Mouse (Mus musculus): ENCODE results near the gene Mettl23. TPM values are rescaled to one million over a fixed set of nuclear protein-coding genes. Genes with fewer than 3 reads are reported as not detected.
"Not testable (repeated sequence)": the region's sequence is repeated elsewhere in the genome, so short reads cannot be mapped to it uniquely, and the experiment has no call there.

Mettl23 gene
- polyA plus RNA-seq, 1 experiment from 2014 or later: 37.1 TPM

GRCm38 (mm10) chr11:116847187-116848085 is 4.4 kb downstream of the Mettl23 start:
- Histone ChIP-seq H3K9ac (ENCODE audit: low read depth, low read length) (no peak overlapping the region), H3K27me3 (replicated peaks; ENCODE audit: control insufficient read depth, insufficient read depth, low read length) (no peaks in the 10 kb centered on the region), H3K4me3 (ENCODE audit: low read depth, low read length) (no peak overlapping the region), H3K27ac (ENCODE audit: low read depth, low read length) (no peak overlapping the region), H3K36me3 (ENCODE audit: control insufficient read depth, insufficient read depth) (peaks cover 29% of the 10 kb centered on the region; the same call in 1 of the 2 replicates), H3K9me3 (ENCODE audit: control insufficient read depth) (no peaks in the 10 kb centered on the region), H3K4me1 (replicated peaks; ENCODE audit: control insufficient read depth, insufficient read depth, low read length) (no peaks in the 10 kb centered on the region), H3K4me2 (replicated peaks; ENCODE audit: low read depth) (no peak overlapping the region)
- no peak for TF ChIP-seq CTCF (IDR thresholded peaks at IDR 0.05; ENCODE audit: low read depth)
- WGBS: over 99% methylated on average over 3 of the region's 3 CpGs
- ATAC-seq: no peak

GRCm38 (mm10) chr11:116848086-116848876 is 5.2 kb downstream of the Mettl23 start:
- 61% methylated on average over 5 of the region's 5 CpGs for WGBS

GRCm38 (mm10) chr11:116848877-116849178 is 5.8 kb downstream of the Mettl23 start:
- H3K9me3 ChIP-seq (ENCODE audit: control insufficient read depth); ATAC-seq; H3K27ac ChIP-seq (ENCODE audit: low read depth, low read length); H3K4me2 ChIP-seq (replicated peaks; ENCODE audit: low read depth); H3K4me1 ChIP-seq (replicated peaks; ENCODE audit: control insufficient read depth, insufficient read depth, low read length); H3K27me3 ChIP-seq (replicated peaks; ENCODE audit: control insufficient read depth, insufficient read depth, low read length); H3K4me3 ChIP-seq (ENCODE audit: low read depth, low read length); H3K9ac ChIP-seq (ENCODE audit: low read depth, low read length): not testable (repeated sequence)
- WGBS: 56% methylated on average over 2 of the region's 2 CpGs
- peaks cover 29% of the 10 kb centered on the region; the same call in 1 of the 2 replicates for H3K36me3 ChIP-seq (ENCODE audit: control insufficient read depth, insufficient read depth)

More at GRCm38 (mm10) chr11:116848086-116848876, 5.2 kb downstream of the Mettl23 start:
- ATAC-seq: no peak
- Histone ChIP-seq H3K4me1 (replicated peaks; ENCODE audit: control insufficient read depth, insufficient read depth, low read length) (no peaks in the 10 kb centered on the region), H3K27me3 (replicated peaks; ENCODE audit: control insufficient read depth, insufficient read depth, low read length) (no peaks in the 10 kb centered on the region), H3K4me2 (replicated peaks; ENCODE audit: low read depth) (no peak overlapping the region), H3K4me3 (ENCODE audit: low read depth, low read length) (no peak overlapping the region), H3K9me3 (ENCODE audit: control insufficient read depth) (no peaks in the 10 kb centered on the region), H3K36me3 (ENCODE audit: control insufficient read depth, insufficient read depth) (peaks cover 29% of the 10 kb centered on the region; the same call in 1 of the 2 replicates), H3K9ac (ENCODE audit: low read depth, low read length) (no peak overlapping the region), H3K27ac (ENCODE audit: low read depth, low read length) (no peak overlapping the region)
- no peak for TF ChIP-seq CTCF (IDR thresholded peaks at IDR 0.05; ENCODE audit: low read depth)

- H3K9ac ChIP-seq (ENCODE audit: low read depth, low read length): no peak overlapping the region
- ATAC-seq: no peak
- no peaks in the 10 kb centered on the region for H3K4me1 ChIP-seq (replicated peaks; ENCODE audit: control insufficient read depth, insufficient read depth, low read length)
- H3K36me3 ChIP-seq (ENCODE audit: control insufficient read depth, insufficient read depth): peaks cover 29% of the 10 kb centered on the region; the same call in 1 of the 2 replicates
- no peaks in the 10 kb centered on the region for H3K27me3 ChIP-seq (replicated peaks; ENCODE audit: control insufficient read depth, insufficient read depth, low read length)
- H3K4me2 ChIP-seq (replicated peaks; ENCODE audit: low read depth): peak overlapping the region; percentile 72; the same call in 1 of the 2 replicates
- no peak overlapping the region for H3K4me3 ChIP-seq (ENCODE audit: low read depth, low read length)
- no peak for TF ChIP-seq CTCF (IDR thresholded peaks at IDR 0.05; ENCODE audit: low read depth)
- H3K27ac ChIP-seq (ENCODE audit: low read depth, low read length): no peak overlapping the region
- no peaks in the 10 kb centered on the region for H3K9me3 ChIP-seq (ENCODE audit: control insufficient read depth)
Observed at GRCm38 (mm10) chr11:116849587-116849986, 6.5 kb downstream of the Mettl23 start.

GRCm38 (mm10) chr11:116850085-116850484 is 7.0 kb downstream of the Mettl23 start:
- H3K4me3 ChIP-seq (ENCODE audit: low read depth, low read length): peak overlapping the region; percentile 93; the same call in 1 of the 2 replicates
- no peak for TF ChIP-seq CTCF (IDR thresholded peaks at IDR 0.05; ENCODE audit: low read depth)
- H3K9me3 ChIP-seq (ENCODE audit: control insufficient read depth): no peaks in the 10 kb centered on the region
- no peak overlapping the region for H3K9ac ChIP-seq (ENCODE audit: low read depth, low read length)
- no peaks in the 10 kb centered on the region for H3K4me1 ChIP-seq (replicated peaks; ENCODE audit: control insufficient read depth, insufficient read depth, low read length)
- ATAC-seq: no peak
- WGBS: 27% methylated on average over 4 of the region's 4 CpGs
- H3K27ac ChIP-seq (ENCODE audit: low read depth, low read length): no peak overlapping the region
- H3K36me3 ChIP-seq (ENCODE audit: control insufficient read depth, insufficient read depth): peaks cover 29% of the 10 kb centered on the region; the same call in 1 of the 2 replicates
- H3K27me3 ChIP-seq (replicated peaks; ENCODE audit: control insufficient read depth, insufficient read depth, low read length): no peaks in the 10 kb centered on the region
- H3K4me2 ChIP-seq (replicated peaks; ENCODE audit: low read depth): peak overlapping the region; percentile 72

GRCm38 (mm10) chr11:116850833-116851477 is 7.9 kb downstream of the Mettl23 start:
- Histone ChIP-seq H3K9ac (ENCODE audit: low read depth, low read length) (peak overlapping the region; percentile 96), H3K4me3 (ENCODE audit: low read depth, low read length) (peak overlapping the region; percentile 93), H3K4me1 (replicated peaks; ENCODE audit: control insufficient read depth, insufficient read depth, low read length) (no peaks in the 10 kb centered on the region), H3K9me3 (ENCODE audit: control insufficient read depth) (no peaks in the 10 kb centered on the region), H3K36me3 (ENCODE audit: control insufficient read depth, insufficient read depth) (peaks cover 29% of the 10 kb centered on the region), H3K4me2 (replicated peaks; ENCODE audit: low read depth) (peak overlapping the region; percentile 72), H3K27me3 (replicated peaks; ENCODE audit: control insufficient read depth, insufficient read depth, low read length) (no peaks in the 10 kb centered on the region), H3K27ac (ENCODE audit: low read depth, low read length) (no peak overlapping the region; the same call in 1 of the 2 replicates)
- no peak for TF ChIP-seq CTCF (IDR thresholded peaks at IDR 0.05; ENCODE audit: low read depth)
- ATAC-seq: no peak
- WGBS: 14% methylated on average over 6 of the region's 6 CpGs
